Mouse (Mus musculus) urinary bladder, postnatal 0 days (tissue): ENCODE results near the gene Gm28042. TPM values are rescaled to one million over a fixed set of nuclear protein-coding genes. Genes with fewer than 3 reads are reported as not detected.

Experiments used
- microRNA-seq: library from miRNA; unstranded; fragments of <30 nt; microRNA quantifications from one replicate; pipeline ENCODE4, GENCODE M21; 2016
- polyA plus RNA-seq: library from polyadenylated mRNA; unstranded; fragments of >200 nt; fragmentation: Nextera tagmentation; extraction: Ambion mirVana; gene quantifications from 2 replicates; pipeline ENCODE4 v1.2.1, GENCODE M21; 2015

Gene Gm28042
- 0.37 and 0.80 TPM in 2 replicates for polyA plus RNA-seq

DNA sequence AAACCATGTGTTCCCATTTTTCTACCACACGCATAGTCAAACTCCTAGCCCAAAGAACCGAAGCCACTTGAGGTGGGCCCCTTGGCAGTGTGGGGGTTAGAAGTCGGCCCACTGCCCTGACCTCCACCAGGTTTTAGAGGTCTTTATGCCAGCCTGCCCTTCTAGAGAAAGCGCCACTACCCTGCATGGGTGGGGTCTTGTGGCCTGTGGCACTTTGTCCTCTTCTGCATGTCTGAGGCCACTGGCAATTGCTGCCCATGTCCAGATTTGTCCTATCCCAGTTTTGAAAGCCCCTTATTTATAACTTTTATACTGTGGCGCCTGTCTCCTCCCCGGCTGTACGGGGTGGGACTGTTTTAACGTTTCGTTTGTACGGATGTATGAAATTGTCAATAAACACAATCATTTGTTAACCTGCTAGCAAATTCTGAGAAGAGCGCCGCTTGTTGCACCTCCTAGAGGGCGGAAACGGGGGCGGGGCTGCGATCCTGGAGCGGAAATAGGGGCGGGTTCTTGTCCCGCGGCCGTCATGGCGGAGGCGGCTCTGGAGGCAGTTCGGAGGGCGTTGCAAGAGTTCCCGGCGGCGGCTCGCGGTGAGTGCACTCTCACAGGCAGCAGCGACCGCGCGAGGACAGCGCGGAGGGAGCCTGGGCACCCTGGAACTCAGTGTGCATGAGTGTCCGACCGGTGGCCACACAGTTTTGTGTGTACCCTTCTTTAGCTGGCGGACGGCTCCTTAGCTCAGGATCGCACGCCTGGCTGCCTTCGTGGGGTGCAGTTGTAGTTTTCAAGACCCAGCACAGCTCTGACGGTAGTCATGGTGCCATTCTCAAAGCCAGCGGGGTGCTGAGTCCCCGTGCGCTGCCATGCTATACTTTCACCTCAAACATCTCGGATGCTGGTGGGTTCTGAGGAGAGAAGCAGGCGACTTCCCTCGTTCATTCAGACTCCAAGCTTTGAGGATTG, at the start of gene Gm28042, which contains the start of gene Jmjd7:
Gm28042 (plus strand) TSS at position 510 of the 966 bp plus-strand sequence.
Jmjd7 (plus strand) TSS at position 500 of the 966 bp plus-strand sequence.

DNA sequence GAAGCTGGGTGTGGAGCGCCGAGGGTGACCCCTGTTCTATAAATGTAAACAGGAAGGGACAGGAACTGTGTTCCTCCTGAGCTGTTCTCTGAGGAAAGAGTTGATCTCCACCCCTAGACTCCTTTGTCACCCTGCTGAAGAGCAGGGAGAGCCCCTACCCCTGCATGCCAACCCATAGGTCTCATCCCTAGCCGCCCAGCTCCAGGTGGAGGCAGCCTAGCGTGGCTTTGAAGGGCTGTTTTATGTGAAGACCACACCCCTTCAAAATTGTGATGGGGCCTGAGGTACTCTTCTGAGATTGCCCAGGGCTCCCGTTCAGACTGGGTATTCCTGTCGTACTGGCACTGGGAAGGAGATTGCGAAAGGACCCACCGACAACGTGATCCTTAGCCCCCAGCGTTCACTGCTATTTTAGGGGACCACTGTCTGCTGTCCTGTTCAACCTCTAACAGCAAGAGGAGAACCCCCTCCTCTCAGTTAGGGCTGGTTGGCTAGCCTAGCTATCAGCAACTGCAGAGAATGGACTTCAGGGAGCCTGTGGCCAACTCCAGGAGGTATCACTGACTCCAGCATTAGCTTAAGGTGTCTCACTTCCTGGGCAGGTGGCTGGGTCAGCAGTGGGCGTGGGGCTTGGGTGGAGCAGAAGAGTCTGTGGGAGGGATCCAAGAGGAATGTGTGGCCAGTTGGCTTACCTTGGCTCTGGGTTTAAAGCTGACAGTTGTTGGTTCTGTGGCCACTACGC, 5.6 kb downstream of the Gm28042 start, which contains the start of gene Pla2g4b:
Pla2g4b (plus strand) TSS at position 692 of the 742 bp plus-strand sequence.

Small RNA genes within 50 kb of the gene (microRNA-seq; reads per million reads assigned to microRNA genes)
- gene Mir7665, result not detected

Other genes with a start within 250 kb of the Gm28042 start
- 10.5 and 10.8 TPM in 2 replicates for gene Rpap1, start 240.0 kb upstream of the Gm28042 start, polyA plus RNA-seq
- gene Tyro3, start 229.8 kb upstream of the Gm28042 start, polyA plus RNA-seq, result 17.5 and 18.9 TPM in 2 replicates
- 11.4 and 12.2 TPM in 2 replicates for gene Mga, start 130.3 kb upstream of the Gm28042 start, polyA plus RNA-seq
- 2.5 and 2.7 TPM in 2 replicates for gene Mapkbp1, start 54.8 kb upstream of the Gm28042 start, polyA plus RNA-seq
- gene Jmjd7, start within 50 bp of the Gm28042 start, polyA plus RNA-seq, result 8.7 and 9.2 TPM in 2 replicates
- 0.05 and 0.25 TPM in 2 replicates for gene Pla2g4b, start 5.9 kb downstream of the Gm28042 start, polyA plus RNA-seq
- 131 and 142 TPM in 2 replicates for gene Ehd4, start 127.1 kb downstream of the Gm28042 start, polyA plus RNA-seq
- gene Pla2g4e, start 217.8 kb downstream of the Gm28042 start, polyA plus RNA-seq, result 0.59 and 0.73 TPM in 2 replicates